15 mouse cellular contexts compared by ENCODE assay signal in the genomic region with DNA sequence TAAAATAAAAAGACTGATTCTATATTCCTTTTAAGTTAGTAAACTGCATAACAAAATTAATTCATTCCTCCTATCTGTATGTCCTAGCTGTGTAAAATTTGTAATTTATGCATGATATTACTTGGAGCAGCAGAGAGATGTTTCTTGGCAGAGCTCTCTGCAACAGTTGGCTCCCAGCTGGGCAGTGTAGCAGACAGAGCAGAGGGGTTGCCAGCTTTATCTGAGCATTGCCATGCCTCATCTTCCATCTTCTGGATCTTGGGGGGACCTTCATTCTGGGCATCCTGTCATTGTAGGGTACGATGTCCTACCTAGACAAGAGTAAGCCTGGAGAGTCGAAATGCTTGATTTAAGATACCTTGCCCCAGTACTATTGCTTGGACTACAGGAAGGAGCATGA.
"Had no signal": no experiment of that assay in that cellular context is flagged by ENCODE, and none has a peak within 500 bp of the region (broad histone marks: within the 10 kb centered on the region; RNA-seq: fewer than 3 reads in every experiment).

No protein-coding gene starts in this region.

- H3K9me3 ChIP-seq: limb, embryonic 12.5 days; liver, embryonic 13.5 days; lung, embryonic 15.5 days; midbrain, embryonic 15.5 days; neural tube, embryonic 13.5 days; stomach, embryonic 15.5 days had no signal

- ATAC-seq: liver, postnatal 0 days; midbrain, embryonic 15.5 days had no signal

- H3K27me3 ChIP-seq: limb, embryonic 12.5 days; lung, embryonic 15.5 days; midbrain, embryonic 15.5 days; stomach, embryonic 15.5 days had no signal

- H3K36me3 ChIP-seq: limb, embryonic 12.5 days; liver, embryonic 13.5 days; lung, embryonic 15.5 days; midbrain, embryonic 15.5 days; neural tube, embryonic 13.5 days; stomach, embryonic 15.5 days had no signal

- H3K4me3 ChIP-seq: left cerebral cortex, adult 2 months; limb, embryonic 12.5 days; liver, embryonic 13.5 days; lung, embryonic 15.5 days; midbrain, embryonic 15.5 days; neural tube, embryonic 13.5 days; stomach, embryonic 15.5 days had no signal

- H3K9ac ChIP-seq: limb, embryonic 12.5 days; liver, embryonic 13.5 days; liver, postnatal 0 days; lung, embryonic 15.5 days; midbrain, embryonic 15.5 days; neural tube, embryonic 13.5 days; stomach, embryonic 15.5 days had no signal

- H3K4me1 ChIP-seq: liver, embryonic 13.5 days; lung, embryonic 15.5 days; midbrain, embryonic 15.5 days; neural tube, embryonic 13.5 days; stomach, embryonic 15.5 days had no signal

- DNase-seq: kidney, adult 8-10 months; kidney, postnatal 25 days; liver; liver, embryonic 13.5 days; liver, postnatal 0 days; lung, postnatal 14 days; right cerebral cortex, postnatal 14 days; thymus, adult 2 months; thymus, postnatal 25 days had no signal

- H3K4me2 ChIP-seq: limb, embryonic 12.5 days; liver, embryonic 13.5 days; lung, embryonic 15.5 days; midbrain, embryonic 15.5 days; neural tube, embryonic 13.5 days; stomach, embryonic 15.5 days had no signal

- H3K27ac ChIP-seq: left cerebral cortex, adult 2 months; limb, embryonic 12.5 days; liver, embryonic 13.5 days; lung, embryonic 15.5 days; midbrain, embryonic 15.5 days; neural tube, embryonic 13.5 days; stomach, embryonic 15.5 days had no signal
